Mouse (Mus musculus) brain, embryonic 14.5 days (tissue): Measurements from ENCODE around the gene Cntnap2.

Source experiments
- CTCF ChIP-seq: fragments of 200-500 bp; IDR thresholded peaks from 2 replicates; pipeline ENCODE4 v1.5.1; 2012; ENCODE audit warnings: inconsistent platforms, mild to moderate bottlenecking, moderate library complexity, borderline replicate concordance; ENCODE audit not compliant: insufficient read depth, insufficient read length; ENCODE audit errors: extremely low read depth
- POLR2A ChIP-seq: fragments of 200-500 bp; IDR thresholded peaks from 2 replicates; pipeline ENCODE4 v1.6.1; 2012; ENCODE audit warnings: mild to moderate bottlenecking, inconsistent platforms, borderline replicate concordance; ENCODE audit not compliant: poor library complexity, insufficient read depth, insufficient read length, severe bottlenecking; ENCODE audit errors: extremely low read depth

DNA sequence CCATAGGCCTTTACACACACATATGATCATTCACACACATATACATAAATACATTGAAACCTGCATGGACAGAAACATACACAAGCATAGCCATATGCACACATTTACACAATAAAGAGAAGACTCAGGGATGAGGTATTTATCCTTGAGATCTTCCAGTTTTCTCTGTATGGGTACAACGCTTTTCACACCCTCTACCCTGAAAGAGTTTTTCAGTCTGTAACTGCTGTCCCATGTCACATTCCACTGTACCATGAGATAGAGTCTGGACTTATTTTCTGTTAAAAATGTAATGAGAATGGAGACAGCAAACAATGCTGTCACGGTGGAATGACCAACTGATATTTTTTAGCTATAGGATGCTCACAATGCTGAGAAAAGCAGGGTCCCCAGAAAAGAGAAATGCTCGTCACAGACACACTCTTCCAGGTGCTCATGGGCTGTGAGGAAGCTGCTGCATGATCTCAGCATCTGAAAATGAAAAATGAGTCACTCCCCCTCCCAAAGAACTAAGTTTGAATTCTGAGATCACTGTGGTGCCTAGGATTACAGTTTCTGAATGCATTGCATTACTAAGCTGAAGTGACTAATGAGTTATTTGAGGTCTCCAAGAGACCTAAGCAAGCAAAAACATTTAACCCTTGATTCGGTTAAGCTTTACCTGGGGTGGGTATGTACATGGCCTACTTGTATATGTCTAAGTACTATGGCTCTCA, 782.6 kb downstream of the Cntnap2 start:
- TF ChIP-seq CTCF: no peak
- TF ChIP-seq POLR2A: no peak
